Mouse (Mus musculus): ENCODE results near the gene Tmem245.
"Not testable (repeated sequence)": the region's sequence is repeated elsewhere in the genome, so short reads cannot be mapped to it uniquely, and the experiment has no call there.

Tmem245 gene

DNA sequence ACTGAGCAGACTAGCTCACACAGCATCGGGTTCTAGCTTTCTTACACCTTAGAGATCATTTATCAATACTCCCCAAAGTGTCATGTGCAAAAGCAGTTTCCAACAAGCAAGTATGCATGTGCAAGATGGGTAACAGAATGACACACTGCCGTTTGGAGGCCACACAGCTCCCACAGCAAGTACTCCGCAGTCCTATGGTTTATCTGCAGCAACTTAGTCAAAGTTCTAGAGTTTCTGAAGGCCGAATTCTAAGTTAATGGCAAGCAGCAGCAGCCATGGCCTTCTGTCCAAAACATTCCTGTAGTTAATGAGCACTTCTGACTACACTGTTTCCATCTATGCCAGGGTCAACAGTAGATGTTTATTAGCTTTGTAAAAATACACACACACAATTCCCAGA, 20.3 kb downstream of the Tmem245 start:
- no peak for DNase-seq (ENCODE audit: low spot score in 2 of 2)

DNA sequence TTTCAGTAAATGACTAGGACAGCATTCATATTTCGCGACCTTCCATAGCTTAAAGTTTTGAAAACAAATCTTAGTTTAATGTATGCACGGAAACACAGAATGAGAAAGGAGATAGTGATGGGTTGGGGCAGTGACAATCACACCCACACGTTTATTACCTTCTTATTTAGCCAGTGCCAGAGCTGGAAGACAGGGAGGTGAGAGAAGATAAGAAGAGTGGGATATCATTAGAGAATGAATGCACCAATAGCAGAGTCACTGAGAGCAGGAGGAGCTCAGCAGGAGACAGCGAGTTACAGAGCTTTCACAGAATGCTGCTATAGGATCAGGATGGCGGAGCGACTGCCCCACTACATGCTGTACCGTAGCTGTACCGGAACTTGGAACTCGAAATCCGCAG, 25.0 kb downstream of the Tmem245 start:
- DNase-seq (ENCODE audit: low spot score in 2 of 2) = no peak

DNA sequence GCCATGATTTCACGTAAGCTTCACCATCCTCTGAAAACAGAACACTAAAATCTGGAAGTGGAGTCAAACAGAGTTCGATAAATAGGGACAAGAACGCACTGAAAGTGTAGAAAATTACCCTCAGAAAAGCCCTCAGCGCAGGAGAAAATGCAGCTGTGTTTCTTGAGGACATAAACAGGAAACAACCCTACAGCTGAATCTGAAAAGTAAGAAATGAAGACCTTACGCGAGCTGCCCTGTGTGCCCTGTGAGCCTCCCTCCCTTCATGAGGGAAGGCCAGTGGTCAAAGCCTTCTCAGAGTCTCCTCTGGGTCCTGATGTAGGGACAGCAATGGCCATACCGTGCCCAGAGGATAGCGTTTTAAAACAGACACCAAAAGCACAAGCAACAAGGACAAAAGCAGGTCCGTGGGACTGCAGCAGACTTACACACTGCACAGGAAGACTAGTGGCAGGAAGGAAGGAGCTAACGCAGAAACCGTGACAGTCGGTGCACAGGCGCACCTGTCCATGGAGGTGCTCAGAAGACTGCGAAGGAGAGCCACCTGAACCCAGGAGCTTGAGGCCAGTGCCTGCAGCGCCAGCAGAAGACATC, 31.4 kb downstream of the Tmem245 start:
- DNase-seq (ENCODE audit: low spot score in 2 of 2) = no peak

DNA sequence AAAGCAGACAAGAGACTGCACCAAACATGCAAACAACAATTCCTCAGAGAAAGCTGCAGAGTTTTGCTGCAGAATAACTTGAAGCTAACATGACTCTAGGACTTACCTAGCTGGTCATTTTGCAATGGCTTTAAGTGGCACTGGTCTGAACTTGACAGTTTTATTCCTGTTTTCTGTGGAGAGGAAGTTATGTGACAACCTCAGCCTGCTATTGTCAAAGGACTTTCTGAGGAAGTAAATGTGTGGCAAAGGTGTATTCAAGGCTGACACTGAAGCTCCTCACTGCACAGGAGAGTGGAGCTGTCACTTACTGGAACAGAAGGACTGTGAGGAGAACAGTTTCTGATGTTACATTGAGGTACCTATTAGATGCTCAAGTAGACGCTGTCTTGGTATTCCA, 32.5 kb downstream of the Tmem245 start:
- DNase-seq (ENCODE audit: low spot score in 2 of 2) = no peak

DNA sequence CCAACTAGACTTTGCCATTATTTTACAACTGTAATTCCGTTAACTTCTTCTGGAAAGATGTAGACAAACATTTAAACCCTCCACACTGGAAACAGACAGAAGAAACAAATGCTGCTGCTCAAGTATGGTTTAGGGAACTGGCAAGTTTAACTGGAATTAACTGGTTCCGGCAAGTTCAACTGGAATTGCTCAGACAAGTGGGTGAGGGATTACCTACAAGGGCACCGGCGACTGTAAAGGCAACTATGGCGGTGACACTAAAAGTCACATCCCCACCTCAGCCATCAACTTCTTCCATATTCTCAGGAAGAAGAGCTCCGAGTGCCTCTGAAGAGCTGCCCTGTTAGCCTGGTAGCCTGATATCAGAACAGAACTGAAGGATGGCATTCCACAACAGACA, 32.9 kb downstream of the Tmem245 start:
- DNase-seq (ENCODE audit: low spot score in 2 of 2) = no peak

DNA sequence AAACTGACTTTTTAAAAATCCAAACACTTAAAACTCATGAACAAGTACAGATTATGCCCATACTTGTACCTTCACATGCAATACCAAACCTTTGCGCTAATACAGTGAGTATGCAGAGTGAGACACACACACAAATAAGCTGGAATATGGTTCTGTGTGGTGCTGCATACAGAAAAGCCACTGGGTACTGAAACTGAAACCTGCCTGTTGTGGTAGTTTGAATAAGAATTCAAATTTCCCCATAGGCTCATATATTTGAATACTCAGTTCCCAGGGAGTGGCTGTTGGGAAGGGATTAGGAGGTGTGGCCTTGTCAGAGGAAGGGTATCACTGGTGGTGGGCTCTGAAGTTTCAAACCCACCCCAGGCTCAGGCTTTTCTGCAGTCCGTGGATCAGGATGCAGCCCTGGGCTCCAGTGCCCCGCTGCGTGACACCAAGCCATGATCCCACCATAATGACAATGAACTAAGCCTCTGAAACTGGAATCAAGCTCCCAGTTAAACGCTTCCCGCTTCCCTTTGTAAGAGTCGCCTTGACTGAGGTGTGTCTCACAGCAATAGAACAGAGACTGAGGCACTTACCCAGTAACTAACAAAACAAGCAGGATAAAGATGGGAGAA, 34.7 kb downstream of the Tmem245 start:
- no peak for DNase-seq (ENCODE audit: low spot score in 2 of 2)

DNA sequence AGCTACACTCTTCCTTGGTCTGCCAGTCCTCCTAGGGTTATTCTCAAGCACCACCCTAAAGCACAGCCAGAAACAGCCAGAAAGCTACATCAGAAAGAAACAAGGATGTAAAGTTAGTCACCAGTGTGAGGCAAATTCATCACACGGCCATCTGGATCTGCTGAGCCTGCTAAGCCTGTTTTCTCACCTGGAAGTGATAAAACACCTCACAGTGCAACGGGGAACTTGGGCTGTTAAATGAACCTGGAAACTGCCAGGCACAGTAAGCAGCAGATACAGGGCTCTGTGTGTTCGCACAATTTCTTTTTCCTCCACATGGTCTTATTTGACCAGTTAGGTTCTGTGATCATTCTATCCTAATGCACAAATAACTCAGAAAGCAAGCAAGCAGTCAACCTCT, 37.7 kb downstream of the Tmem245 start:
- DNase-seq (ENCODE audit: low spot score in 2 of 2) = no peak

DNA sequence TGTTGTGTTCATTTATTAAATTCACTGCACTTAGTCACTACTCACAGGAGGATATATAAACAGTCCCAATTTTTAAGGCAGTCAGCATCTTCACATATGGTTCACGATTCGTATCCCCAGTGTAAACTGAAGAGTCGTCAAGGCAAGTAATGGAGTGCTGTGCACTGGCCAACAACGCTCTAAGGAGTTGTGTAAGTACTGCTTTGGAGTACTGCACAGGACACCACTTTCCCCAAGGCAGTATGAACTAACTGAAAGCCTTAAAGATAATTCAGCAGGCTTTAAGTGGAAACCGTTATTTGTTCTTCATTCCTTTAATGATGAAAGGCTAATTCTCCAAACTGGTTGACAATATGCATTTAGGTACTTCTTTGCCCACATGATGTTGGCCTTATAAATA, 39.6 kb downstream of the Tmem245 start:
- no peak for DNase-seq (ENCODE audit: low spot score in 2 of 2)

DNA sequence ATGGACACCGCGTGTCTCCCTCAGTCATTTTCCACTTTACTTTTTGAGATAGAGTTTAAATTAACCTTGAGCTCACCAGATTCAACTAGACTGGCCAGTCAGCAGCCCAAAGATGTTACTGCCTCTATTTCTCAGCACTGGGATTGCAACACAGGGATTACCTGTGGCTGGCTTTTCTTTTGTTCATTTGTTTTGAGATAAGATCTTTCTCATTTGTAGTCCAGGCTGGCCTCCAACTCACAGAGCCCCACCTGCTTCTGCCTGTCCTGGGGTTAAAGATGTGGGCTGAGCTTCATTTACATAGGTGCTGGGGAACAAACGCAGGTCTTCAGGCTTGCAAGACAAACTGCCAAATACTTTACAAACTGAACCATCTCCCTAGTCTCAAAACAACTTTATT, 40.3 kb downstream of the Tmem245 start:
- no peak for DNase-seq (ENCODE audit: low spot score in 2 of 2)

DNA sequence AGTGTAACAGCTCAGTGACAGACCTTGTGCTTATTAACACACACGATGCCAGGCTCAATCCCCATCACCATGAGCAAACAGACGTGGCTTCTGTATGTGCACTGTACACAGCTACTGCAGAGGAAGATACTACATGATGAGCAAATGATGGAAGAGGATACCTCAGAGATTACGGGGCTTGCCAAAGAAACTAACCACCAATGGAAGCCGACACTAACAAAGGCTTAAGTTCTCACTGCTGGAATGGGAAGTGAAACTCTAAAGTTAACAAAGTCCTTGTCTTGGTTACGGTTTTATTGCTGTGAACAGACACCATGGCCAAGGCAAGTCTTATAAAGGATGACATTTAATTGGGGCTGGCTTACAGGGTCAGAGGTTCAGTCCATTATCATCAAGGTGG, 41.7 kb downstream of the Tmem245 start:
- no peak for DNase-seq (ENCODE audit: low spot score in 2 of 2)

DNA sequence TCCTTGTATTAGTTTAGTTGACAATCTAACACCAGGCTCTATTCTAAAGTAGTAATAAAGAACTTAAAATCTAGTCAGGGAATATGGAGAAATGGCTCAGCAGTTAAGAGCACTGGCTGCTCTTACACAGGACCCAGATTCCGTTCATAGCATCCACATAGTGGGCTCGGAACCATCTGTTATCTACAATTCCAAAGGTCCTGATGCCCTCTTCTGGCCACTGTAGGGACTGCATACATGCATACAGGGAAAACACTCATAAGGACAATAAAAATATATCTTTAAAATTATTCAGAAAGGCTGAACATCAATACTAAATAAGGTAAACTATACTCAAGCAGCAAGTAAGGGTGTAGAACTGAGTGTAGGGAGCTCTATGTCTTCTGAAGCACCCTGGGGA, 45.6 kb downstream of the Tmem245 start:
- DNase-seq (ENCODE audit: low spot score in 2 of 2) = no peak

DNA sequence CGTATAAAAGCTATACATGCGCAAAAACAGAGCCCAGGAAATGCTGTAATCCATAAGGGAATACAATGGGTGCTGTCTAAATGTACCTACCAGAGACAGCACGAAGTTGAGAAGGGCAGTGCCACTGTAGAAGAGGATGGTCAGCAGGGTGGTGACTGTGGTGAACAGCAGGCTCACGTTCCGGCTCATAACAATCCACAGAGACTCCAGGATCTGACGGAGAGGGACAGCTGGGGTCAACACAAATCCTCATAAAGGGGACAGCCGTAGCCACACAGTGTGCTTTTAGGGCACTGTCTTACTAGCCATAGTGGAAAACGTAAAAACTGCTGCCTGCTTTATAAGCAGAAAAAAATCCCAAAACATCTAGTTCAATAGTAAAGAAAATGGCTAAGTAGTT, 48.0 kb downstream of the Tmem245 start:
- no peak for DNase-seq (ENCODE audit: low spot score in 2 of 2)

DNA sequence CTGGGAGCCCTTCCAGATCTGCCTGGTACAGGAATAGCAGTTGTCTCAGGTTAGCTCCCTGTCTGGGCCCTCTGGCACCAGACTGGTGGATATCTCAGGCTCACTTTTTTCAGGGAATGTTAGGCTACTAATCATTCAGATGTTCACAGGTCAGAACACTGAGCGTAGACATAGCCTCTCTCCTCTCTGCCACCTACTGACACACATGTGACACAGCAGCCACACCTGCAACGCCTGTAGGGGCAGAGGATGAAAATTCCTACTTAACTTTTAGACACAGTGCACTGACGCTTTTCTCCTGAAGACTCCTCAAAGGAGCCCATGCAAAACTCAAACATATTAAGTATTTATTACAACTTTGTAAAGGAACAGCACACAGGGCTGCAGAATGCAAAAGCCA, 49.7 kb downstream of the Tmem245 start:
- no peak for DNase-seq (ENCODE audit: low spot score in 2 of 2)

DNA sequence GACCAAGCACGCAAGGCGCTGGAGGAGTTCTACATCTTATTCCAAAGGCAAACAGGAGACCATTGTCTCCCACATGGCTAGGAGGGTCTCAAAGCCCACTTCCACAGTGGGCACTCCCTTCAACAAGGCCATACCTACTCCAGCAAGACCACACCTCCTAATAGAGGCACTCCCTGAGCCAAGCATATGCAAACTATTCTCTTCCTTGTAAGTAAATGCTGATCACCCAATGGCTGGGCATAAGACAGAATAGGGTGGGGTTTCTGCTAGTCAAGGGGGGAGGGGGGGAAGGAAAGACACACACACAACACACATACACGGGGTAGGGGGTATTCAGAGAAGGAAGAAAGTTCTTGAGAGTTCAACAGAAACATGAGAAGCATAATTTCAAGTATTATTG, 53.0 kb downstream of the Tmem245 start:
- DNase-seq (ENCODE audit: low spot score in 2 of 2) = no peak

DNA sequence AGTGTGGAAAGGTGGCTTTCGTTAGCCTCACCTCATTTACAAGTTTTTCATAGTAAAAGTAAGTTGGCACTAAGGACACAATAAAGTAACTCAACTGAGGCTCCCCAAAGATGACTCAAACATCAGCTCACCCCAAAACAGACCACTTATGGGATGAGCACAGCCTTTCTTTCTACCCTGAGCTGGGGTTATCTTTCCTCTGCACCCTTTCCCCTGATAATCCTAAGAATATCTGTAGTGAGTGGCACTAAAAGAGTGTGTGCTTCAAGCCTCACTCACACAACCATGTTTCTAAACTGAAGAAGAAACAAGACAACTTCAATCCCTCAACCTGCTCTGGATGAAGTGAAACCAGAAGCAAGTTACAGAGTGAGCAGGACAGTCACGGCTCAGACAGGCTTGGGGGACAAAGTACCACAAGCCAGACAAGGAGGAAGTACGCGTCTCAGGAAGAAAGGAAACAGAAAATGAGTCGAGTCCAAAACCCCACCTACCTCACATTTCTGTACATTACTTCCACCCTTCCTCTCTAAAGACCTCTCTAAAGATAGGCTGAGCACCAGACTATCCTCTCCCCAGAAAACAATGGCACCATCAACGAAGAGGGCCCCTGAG, 54.6 kb downstream of the Tmem245 start:
- DNase-seq (ENCODE audit: low spot score in 2 of 2) = no peak

DNA sequence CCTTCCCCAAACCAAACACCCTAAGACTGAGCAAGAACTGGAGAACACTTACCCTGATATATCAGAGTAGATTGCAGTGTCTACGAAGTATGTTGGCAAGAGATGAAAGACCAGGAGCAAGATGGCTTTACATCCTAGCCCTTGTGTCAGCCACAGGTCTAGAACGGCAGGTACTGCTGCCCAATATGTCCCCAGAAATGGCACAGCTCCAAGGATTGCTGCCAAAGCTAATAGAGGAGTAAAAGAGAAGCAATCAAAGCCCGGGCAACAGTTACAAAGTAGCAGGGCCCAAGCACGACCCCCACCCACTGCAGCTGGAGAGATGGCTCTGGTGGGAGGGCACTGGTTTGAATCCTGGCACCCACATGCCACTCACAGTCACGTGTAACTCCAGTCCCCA, 58.8 kb downstream of the Tmem245 start:
- DNase-seq (ENCODE audit: low spot score in 2 of 2) = no peak

DNA sequence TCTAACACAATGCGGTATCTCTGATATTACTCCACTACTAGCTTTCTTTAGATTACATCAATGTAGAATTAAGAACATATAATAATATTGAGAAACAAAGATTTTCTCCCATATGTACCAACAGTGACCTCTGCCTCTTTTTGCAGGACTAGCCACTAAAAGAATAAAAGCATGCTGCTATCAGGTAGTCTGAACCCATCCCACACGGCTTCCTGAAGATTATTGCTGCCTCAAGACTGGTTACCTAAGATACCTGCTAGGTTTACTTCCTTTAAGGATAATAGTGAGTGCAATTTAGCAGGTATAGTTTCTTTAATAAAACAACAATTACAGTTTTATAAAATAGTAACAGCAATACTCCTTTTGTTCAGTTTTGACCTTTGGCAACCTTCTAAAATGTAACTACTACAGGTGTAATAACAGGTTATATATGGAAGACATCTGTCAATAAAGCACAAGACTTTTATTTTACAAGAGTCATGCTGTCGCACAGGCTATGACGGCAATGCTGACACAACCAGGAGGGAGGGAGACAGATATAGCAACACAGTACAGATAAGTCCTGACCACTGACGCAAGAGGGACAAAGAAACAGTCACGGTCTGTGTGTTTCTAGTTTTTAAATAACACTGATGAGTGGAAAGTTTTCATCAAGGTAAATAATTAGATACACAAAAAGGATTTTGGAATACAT, 60.8 kb downstream of the Tmem245 start:
- no peak for DNase-seq (ENCODE audit: low spot score in 2 of 2)

DNA sequence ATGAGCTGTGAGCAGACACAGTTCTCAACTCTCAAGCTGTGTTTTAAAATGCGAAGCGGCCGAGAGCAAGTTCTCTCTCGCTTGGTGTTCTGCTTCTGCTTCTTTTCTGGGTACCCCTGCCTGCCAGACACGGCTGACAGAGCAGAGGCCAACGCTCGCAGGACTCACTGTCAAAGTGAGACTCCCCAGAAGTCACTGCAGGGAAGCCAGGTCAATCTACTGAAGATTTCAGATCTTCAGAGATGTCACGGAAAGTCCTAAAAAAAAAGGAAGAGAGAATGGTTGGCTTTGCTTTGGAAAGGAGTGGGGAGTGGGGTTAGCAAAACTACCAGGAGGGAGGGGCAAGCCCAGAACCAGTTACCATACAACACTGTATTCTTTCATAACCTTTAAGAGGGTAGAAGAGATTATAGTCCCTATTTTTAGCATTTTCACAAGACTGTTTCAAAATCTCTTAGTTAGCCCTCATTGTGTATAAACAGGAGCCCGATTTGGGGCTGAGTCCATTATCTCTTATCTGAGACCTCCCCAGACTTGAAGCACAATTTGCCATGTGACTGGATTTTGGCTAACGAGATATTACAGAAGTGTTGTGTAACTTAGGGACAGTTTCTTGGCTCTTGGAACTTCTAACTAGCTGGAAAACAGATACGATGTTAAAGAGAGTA, 67.1 kb downstream of the Tmem245 start:
- DNase-seq (ENCODE audit: low spot score in 2 of 2) = no peak

DNA sequence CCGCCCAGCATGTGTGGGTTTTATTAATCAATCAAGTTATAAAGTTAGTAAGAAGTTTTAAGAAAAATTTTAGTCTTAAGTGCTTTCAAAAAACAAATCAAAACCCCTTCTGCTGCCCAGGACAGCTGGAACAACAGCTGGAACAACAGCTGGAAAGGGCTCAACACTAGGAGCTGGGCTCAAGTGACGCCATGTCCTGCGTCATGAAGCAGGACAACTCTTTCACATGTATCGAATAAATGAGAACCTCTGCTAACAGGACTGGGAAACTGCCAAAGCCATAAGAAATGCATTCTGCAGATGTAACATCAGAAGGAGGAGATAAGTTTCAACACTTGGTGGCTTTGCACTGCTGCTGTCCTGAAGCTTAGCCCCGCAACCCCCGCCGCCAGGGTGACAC, 68.3 kb downstream of the Tmem245 start:
- no peak for DNase-seq (ENCODE audit: low spot score in 2 of 2)

DNA sequence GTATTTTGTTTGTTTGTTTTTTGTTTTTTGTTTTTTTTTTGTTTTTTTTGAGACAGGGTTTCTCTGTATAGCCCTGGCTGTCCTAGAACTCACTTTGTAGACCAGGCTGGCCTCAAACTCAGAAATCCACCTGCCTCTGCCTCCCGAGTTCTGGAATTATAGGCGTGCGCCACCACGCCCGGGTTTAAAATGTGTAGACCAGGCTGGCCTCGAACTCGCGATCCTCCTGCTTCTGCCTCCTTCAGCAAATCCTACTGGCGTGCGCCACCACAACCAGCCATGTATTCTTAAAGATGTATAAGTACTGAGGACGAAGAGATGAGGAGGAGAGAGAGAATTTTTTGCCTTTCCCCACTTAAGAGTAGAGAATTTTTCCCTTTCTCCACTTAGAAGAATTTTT, 76.7 kb downstream of the Tmem245 start:
- not testable (repeated sequence) for DNase-seq (ENCODE audit: low spot score in 2 of 2)

DNA sequence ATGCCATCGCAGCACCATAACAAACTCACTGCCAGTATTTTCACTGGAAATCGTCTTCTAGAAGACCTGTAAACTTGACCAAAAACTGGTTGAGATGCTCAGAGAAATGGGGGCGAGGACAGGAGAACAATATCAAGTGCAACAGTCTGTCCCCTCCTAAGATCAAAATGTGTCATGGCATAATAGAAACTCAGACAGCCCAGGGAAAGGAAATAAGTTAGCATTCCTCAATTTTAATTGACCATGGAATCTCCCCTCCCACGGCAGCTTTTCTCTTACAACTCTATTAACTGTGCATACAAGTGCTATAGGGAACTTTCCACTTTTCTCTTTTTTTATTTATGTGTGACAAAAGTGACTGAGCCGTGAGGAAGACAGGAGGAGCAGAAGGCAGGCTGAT, 79.5 kb downstream of the Tmem245 start:
- DNase-seq (ENCODE audit: low spot score in 2 of 2) = no peak

DNA sequence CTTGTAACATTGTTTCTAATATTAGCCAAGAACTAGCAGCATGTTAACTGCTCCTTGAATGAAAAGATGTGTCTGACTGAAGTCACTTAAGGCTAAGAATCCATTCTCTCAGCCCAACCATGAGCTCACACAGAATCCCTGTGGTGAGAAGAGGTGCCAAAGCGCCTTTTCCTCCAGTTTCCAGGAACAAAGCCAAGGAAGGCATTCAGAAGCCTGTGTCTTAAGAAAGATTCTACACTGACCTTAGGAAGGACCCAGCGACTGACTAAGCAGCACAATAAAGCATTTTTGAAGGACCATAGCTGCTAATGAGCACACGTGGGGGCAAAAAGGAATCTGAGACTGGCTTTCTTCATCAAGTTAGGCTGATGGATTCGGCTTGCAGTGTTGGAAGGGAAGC, 81.3 kb downstream of the Tmem245 start:
- no peak for DNase-seq (ENCODE audit: low spot score in 2 of 2)
